Mouse (Mus musculus) cerebral cortex, adult 2 months (tissue): ENCODE measurements around the gene Alkal2.

ENCODE experiments used
- WGBS: fragments of 180-500 bp; shearing (Covaris S2); methylation state at CpG from one replicate; pipeline ENCODE4 v1.1.7; 2018; 5-methylcytosine and 5-hydroxymethylcytosine counted together

Gene Alkal2

GRCm38 (mm10) chr12:30883986-30884621, at the start of gene Alkal2:
Gene Alkal2 (plus strand): TSS chr12:30884322.
- WGBS, result under 1% methylated on average over 57 of the region's 58 CpGs

DNA sequence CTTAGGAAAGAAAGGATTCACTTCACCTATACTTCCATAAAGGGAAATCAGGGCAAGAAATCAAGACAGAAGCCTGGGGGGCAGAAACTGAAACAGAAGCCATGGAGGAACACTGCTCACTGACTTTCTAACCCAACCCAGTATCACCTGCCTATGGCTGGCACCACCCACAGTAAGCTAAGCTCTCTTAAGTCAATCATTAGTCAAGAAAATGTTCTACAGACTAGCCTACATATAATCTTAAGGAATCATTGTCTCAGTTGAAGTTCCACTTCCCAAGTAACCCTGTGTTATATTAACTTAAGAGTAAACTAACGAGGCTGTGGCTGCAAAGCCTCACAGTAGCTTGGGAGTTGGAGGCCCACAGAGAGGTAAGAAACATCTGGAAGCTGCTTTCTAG, 35.6 kb upstream of the Alkal2 start:
- 89% methylated on average over 1 of the region's 1 CpGs for WGBS

DNA sequence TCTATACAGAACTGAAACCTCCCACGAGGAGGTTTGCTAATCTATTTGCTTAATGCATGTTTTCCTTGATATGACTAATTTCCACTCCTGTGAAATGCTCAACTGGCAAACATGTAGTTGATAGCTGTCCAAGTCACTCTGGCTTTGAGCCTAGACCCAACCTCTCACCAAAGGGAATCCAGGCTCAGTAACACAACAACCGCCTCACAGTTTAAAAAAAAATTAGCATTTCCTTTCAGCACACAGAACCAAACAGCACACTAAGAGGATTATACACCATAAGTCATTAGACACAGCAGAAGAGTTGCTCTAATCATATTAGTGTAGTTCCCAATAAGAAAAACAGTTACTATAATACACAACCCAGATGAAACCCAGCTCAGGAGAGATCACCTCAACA, 33.2 kb upstream of the Alkal2 start:
- 29% methylated on average over 2 of the region's 2 CpGs for WGBS

DNA sequence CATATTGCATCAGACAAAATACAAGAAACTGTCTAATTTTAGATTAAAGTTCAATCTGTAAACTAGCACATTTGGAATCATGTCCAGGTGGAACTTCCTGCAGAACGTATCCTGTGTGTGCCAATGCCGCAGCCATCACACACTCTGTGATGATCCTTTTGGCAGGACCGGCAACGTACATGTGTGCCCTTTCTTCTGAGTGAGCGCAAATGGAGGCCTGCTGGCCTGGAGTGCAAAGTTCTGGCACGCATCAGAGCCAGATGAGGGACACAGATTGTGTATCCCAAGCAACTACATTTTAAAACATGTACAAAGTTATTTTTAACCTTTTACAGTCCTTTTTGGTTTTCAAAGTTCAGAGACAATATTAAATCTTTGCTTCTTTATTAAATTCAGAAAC, 32.3 kb upstream of the Alkal2 start:
- WGBS, result 81% methylated on average over 6 of the region's 6 CpGs

GRCm38 (mm10) chr12:30855442-30856159, 28.5 kb upstream of the Alkal2 start:
- WGBS, result 70% methylated on average over 6 of the region's 6 CpGs

GRCm38 (mm10) chr12:30856172-30856571, 27.9 kb upstream of the Alkal2 start:
- WGBS, result 91% methylated on average over 5 of the region's 5 CpGs

- WGBS, result 69% methylated on average over 2 of the region's 2 CpGs
Measured at GRCm38 (mm10) chr12:30864347-30864746, 19.8 kb upstream of the Alkal2 start.

DNA sequence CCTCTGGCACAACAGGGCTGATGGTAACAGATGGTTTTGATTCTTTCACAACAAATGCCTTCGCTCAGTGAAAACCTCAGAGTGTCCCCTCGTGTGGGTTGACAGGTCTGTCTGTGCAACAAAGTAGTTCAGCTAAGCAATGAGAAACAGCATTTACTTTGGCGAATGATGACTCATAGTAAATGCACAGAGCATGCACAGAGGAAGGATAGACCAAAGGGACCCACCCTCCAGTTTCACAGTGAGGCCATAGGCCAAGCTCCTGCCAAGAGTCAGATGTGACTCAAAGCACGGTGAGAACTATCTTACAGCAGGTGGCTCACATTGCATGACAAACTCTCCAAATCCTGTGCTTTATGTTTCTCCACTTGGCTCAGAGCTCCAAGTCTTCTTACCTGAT, 18.3 kb upstream of the Alkal2 start:
- WGBS, result 79% methylated on average over 4 of the region's 4 CpGs

DNA sequence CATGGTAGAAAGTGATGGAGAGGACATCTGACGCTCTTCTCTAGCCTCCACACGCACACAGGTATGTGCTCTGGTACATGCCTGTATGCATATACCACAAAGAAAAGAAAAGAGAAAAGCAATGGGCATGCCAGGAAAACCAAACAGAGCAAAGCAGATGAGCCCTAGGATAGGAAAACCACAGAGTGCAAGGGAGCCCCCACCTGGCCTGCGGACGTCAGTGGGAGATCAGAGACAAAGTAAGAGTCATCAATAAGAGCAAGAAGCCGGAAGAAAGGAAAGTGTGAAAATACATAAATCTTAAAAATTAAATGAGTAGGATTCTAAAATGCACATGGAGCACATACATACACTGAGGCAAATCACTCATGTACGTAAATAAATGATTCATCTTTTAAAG, 4.7 kb upstream of the Alkal2 start:
- WGBS, result 75% methylated on average over 6 of the region's 6 CpGs

GRCm38 (mm10) chr12:30883592-30883985, 533 bp upstream of the Alkal2 start:
- 16% methylated on average over 4 of the region's 4 CpGs for WGBS

- WGBS, result 10% methylated on average over 39 of the region's 39 CpGs
Measured at GRCm38 (mm10) chr12:30884622-30885230, 604 bp downstream of the Alkal2 start.

GRCm38 (mm10) chr12:30885891-30886290, 1.8 kb downstream of the Alkal2 start:
- 85% methylated on average over 6 of the region's 6 CpGs for WGBS

DNA sequence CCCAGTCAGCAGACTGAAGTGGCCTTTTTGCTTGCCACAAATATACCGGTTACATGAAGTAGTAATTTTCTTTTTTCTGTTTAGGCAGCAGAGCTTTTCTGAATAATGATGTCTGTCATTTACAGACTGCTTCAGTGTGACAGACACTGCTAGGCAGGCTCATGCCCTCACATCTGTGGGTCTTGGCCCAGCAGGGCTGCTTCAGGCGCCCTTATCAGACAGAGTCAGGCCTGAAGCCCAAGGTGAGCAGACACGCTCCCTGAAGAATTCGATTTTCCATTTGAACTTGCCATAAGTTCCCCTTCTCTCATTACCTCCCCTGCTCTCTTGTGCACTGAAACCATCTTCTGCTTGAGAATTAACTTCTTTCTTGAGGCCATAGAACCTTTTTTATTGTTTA, 3.9 kb downstream of the Alkal2 start:
- 92% methylated on average over 4 of the region's 4 CpGs for WGBS

- 37% methylated on average over 5 of the region's 5 CpGs for WGBS
Measured at GRCm38 (mm10) chr12:30890067-30890466, 5.9 kb downstream of the Alkal2 start.

DNA sequence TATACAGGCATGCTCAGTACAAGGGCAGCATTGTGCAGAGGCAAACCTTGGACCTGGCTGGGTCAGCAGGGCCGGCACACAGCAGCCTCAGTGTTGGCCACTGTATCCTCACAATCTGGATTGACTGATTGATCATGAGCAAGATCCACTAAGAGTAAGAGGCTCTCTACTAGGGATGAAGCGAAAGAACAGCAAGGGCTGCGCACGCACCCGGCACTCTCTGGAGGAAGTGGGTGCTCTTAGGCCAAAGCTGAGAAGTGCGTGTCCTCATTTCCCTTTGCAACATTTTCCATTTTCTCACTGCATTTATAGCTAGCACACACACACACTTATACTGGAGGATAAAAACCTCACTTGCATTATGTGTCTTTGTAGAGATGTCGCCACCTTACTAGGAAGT, 7.3 kb downstream of the Alkal2 start:
- 77% methylated on average over 7 of the region's 7 CpGs for WGBS

DNA sequence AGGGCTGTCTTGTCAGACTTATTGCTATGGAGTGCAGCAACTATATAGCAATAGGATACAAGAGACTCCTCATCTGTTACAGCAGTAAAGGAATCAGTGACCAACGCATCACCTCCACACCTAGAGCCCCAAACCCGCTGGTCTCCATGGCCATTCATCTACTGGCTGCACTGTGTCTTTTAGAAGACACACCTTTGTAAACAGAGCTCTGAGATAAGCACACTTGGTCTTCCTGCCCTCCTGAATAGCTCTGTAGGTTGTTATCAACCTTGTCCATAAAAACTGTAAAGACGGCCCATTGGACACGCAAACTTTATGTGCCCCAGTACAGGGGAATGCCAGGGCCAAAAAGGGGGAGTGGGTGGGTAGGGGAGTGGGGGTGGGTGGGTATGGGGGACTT, 12.9 kb downstream of the Alkal2 start:
- WGBS, result 97% methylated on average over 4 of the region's 4 CpGs

DNA sequence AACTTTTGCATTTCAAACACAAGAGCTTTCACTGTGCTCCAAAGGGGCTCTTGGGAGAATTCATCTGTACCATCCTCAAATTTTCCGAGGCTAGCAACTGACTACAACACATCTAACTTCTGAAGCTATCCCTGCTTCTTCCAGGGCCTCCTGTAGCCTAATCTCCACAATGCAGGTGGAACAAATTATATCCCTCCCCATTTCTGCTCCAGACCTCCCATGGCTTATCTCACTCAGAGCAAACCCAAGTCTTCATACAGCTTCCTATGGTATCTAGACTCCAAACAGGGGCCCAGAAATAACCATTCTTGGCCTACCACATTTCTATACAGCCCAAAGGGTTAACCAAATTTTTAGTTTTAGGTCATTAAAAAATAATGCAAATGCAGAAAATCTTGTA, 24.5 kb downstream of the Alkal2 start:
- 88% methylated on average over 1 of the region's 1 CpGs for WGBS

DNA sequence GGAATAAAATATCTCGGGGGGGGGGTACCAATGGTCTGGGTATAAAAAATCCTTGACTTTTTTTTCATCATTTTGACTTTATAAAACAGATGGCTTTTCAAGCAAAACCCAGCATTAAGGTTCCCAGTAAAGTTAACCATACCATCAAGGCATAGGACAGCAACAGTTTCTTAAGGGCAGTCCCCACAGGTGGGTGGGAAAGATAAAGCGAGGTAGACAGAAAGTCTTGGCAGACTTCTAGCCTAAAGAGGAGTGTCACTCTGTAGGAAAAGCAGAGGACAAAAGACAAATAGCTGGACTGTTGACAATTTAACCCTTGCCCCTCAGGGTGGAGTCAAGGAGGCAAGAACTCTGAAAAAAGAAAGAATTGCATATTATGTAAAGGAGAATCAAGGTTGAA, 25.8 kb downstream of the Alkal2 start:
- 84% methylated on average over 2 of the region's 2 CpGs for WGBS

DNA sequence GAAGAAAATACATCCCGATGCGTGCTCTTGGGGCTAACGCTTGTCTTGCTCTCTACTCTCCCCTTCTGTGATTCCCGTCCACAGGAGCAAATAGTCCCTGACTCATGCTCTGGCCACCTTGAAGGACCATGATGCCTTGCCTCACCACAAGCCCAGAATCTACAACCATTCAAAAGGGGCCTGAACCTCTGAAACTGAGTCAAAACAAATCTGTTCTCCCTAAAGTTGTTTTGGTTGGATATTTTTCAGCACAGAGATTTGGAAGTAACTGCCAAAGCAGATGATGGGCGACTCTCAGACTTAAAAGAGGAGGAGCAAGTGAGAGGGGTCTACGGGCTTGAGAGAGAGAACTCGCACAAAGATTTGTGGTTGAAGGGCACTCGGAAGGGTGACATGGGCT, 26.7 kb downstream of the Alkal2 start:
- WGBS, result 14% methylated on average over 8 of the region's 8 CpGs

GRCm38 (mm10) chr12:30911261-30912047, 27.3 kb downstream of the Alkal2 start, which contains the start of the genes Acp1 and Sh3yl1:
Gene Acp1 (minus strand): TSS chr12:30911589.
Gene Sh3yl1 (plus strand): TSS chr12:30911668.
- under 1% methylated on average over 52 of the region's 52 CpGs for WGBS

DNA sequence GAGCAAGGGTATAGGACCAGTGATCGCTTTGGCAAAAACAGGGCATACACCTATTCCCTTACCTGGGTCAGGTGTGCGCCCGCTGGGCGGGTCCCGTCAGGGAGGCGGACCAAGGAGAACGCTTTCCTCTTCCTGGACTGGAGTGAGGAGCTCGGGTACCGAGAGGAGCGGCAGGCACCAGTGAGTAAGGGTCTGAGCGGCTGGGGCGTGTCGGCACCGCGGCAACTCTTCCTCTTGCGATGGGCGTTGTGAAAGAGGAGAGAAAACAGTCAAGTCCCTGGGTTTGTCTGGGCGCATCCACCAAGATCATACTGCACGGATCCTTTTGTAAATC, 27.9 kb downstream of the Alkal2 start:
- WGBS, result under 1% methylated on average over 19 of the region's 19 CpGs

DNA sequence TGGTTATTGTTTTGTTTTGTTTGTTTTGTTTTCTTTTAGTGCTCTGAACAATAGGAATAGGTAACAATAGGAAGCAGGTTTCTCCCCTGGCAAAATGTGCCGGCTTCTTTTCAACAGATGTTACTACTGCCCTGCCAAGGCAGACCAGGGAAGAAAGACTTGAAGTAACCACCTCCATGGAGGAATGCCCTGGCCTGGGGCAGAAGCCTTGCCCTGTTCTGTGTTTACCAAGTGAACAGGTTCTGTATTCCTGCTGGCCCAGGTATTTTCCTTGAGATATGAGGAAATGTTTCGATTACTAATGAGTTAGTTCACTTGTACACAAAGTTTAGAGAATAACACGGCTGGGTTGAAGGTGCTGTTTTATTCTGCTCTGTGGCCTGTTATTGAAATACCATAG, 28.7 kb downstream of the Alkal2 start:
- 74% methylated on average over 3 of the region's 3 CpGs for WGBS
